Comparison of ENCODE assay signal across 22 mouse cellular contexts in genomic region chr5:66036440-66037054, GRCm38 (mm10). TPM values are rescaled to one million over a fixed set of nuclear protein-coding genes. Genes with fewer than 3 reads are reported as not detected.
DNase-seq lines count a peak whose midpoint lies in the region; ATAC-seq and TF ChIP-seq lines count a peak whose summit lies in the region.
"Had no signal": no experiment of that assay in that cellular context is flagged by ENCODE, and none has a peak within 500 bp of the region (broad histone marks: within the 10 kb centered on the region; RNA-seq: fewer than 3 reads in every experiment).

No protein-coding gene starts in this region.

- peak; percentile 16 for DNase-seq in cerebellum, postnatal 10 days
- DNase-seq in cerebellum, postnatal 14 days, result no peak
- DNase-seq in neural tube, embryonic 10.5 days (ENCODE audit: extremely low spot score, low spot score), result no peak
- DNase-seq in cerebellum, adult 11 months, result no peak
- DNase-seq: cerebellum, postnatal 25 days; gastrocnemius, postnatal 14 days; heart, postnatal 10 days; left cerebral cortex, postnatal 4 days; lung, adult 2 months; retina, postnatal 1 day had no signal

- peak overlapping the region; percentile 15; the same call in 1 of the 2 replicates for H3K27ac ChIP-seq in intestine, embryonic 15.5 days
- no peak overlapping the region for H3K27ac ChIP-seq in intestine, postnatal 0 days (ENCODE audit: low read depth, low read length)
- peak overlapping the region; percentile 24; the same call in 1 of the 2 replicates for H3K27ac ChIP-seq in neural tube, embryonic 15.5 days (replicated peaks)
- H3K27ac ChIP-seq: hindbrain, embryonic 15.5 days had no signal

- no peak overlapping the region for H3K4me3 ChIP-seq in intestine, embryonic 15.5 days (replicated peaks)
- H3K4me3 ChIP-seq in intestine, postnatal 0 days (ENCODE audit: low read depth, low read length), result no peak overlapping the region
- no peak overlapping the region for H3K4me3 ChIP-seq in neural tube, embryonic 15.5 days (replicated peaks)
- H3K4me3 ChIP-seq: hindbrain, embryonic 15.5 days; megakaryocyte, embryonic 14.5 days; myocyte had no signal

- H3K9me3 ChIP-seq in intestine, embryonic 15.5 days, result no peaks in the 10 kb centered on the region
- H3K9me3 ChIP-seq in intestine, postnatal 0 days (ENCODE audit: control insufficient read depth), result no peaks in the 10 kb centered on the region
- H3K9me3 ChIP-seq in neural tube, embryonic 15.5 days (replicated peaks), result no peaks in the 10 kb centered on the region
- H3K9me3 ChIP-seq: G1E; hindbrain, embryonic 15.5 days; megakaryocyte, embryonic 14.5 days had no signal

- no peak for ATAC-seq in intestine, embryonic 15.5 days
- no peak for ATAC-seq in intestine, postnatal 0 days
- ATAC-seq in neural tube, embryonic 15.5 days (ENCODE audit: low FRiP score), result no peak
- no peak for ATAC-seq in megakaryocyte progenitor cell, adult 5-6 weeks (replicated peaks; ENCODE audit: poor library complexity)
- ATAC-seq: CD4-positive, CD25-positive, alpha-beta regulatory T cell, adult 4 months had no signal

- 0 out of 2 replicates have a peak, but pooled peaks cover 12% of the 10 kb centered on the region for H3K4me1 ChIP-seq in intestine, embryonic 15.5 days (replicated peaks)
- 0 out of 2 replicates have a peak, but pooled peaks cover 5% of the 10 kb centered on the region for H3K4me1 ChIP-seq in intestine, postnatal 0 days (replicated peaks; ENCODE audit: control insufficient read depth, insufficient read depth, low read length)
- peaks cover 8% of the 10 kb centered on the region; the same call in 1 of the 2 replicates for H3K4me1 ChIP-seq in neural tube, embryonic 15.5 days

- no peaks in the 10 kb centered on the region for H3K36me3 ChIP-seq in intestine, embryonic 15.5 days
- H3K36me3 ChIP-seq in intestine, postnatal 0 days (ENCODE audit: control insufficient read depth, insufficient read depth), result peaks cover 23% of the 10 kb centered on the region; the same call in 1 of the 2 replicates
- no peaks in the 10 kb centered on the region for H3K36me3 ChIP-seq in neural tube, embryonic 15.5 days
- H3K36me3 ChIP-seq: G1E; hindbrain, embryonic 15.5 days had no signal

- no peak overlapping the region for H3K4me2 ChIP-seq in intestine, embryonic 15.5 days (replicated peaks)
- no peak overlapping the region for H3K4me2 ChIP-seq in intestine, postnatal 0 days (replicated peaks; ENCODE audit: low read depth)
- H3K4me2 ChIP-seq in neural tube, embryonic 15.5 days, result no peak overlapping the region
- H3K4me2 ChIP-seq: hindbrain, embryonic 15.5 days had no signal

- no peaks in the 10 kb centered on the region for H3K27me3 ChIP-seq in intestine, embryonic 15.5 days (replicated peaks)
- H3K27me3 ChIP-seq in intestine, postnatal 0 days (replicated peaks; ENCODE audit: control insufficient read depth, insufficient read depth, low read length), result no peaks in the 10 kb centered on the region
- H3K27me3 ChIP-seq in neural tube, embryonic 15.5 days (replicated peaks), result no peaks in the 10 kb centered on the region
- H3K27me3 ChIP-seq: hindbrain, embryonic 15.5 days had no signal

- TF ChIP-seq CTCF in intestine, postnatal 0 days (IDR thresholded peaks at IDR 0.05; ENCODE audit: low read depth), result no peak

- H3K9ac ChIP-seq in intestine, embryonic 15.5 days, result no peak overlapping the region
- no peak overlapping the region for H3K9ac ChIP-seq in intestine, postnatal 0 days (ENCODE audit: low read depth, low read length)
- H3K9ac ChIP-seq in neural tube, embryonic 15.5 days (replicated peaks), result no peak overlapping the region
- H3K9ac ChIP-seq: hindbrain, embryonic 15.5 days had no signal

- 40% methylated on average over 7 of the region's 7 CpGs for WGBS in intestine, embryonic 15.5 days
- 50% methylated on average over 7 of the region's 7 CpGs for WGBS in intestine, postnatal 0 days
- 50% methylated on average over 7 of the region's 7 CpGs for WGBS in neural tube, embryonic 15.5 days

RNA-seq across cellular contexts. Expression of gene 9130230L23Rik, which starts 32.5 kb away (rescaled TPM):
- 1.6 and 2.4 TPM in 2 replicates for polyA plus RNA-seq in intestine, embryonic 15.5 days (2015; fragmentation: Nextera tagmentation; extraction: Ambion mirVana)
- 6.7 and 7.0 TPM in 2 replicates for polyA plus RNA-seq in intestine, postnatal 0 days (2015; fragmentation: Nextera tagmentation; extraction: Ambion mirVana)
- polyA plus RNA-seq in neural tube, embryonic 15.5 days (2015; fragmentation: Nextera tagmentation; extraction: Ambion mirVana), result 0.14 TPM in 1 of 2 replicates, not detected in the other
- not detected in 2 replicates for total RNA-seq in megakaryocyte progenitor cell, adult 5-6 weeks (2015)
- 0.30 TPM in 1 of 2 replicates, not detected in the other for total RNA-seq in megakaryocyte progenitor cell, adult 5-6 weeks (2017)
- total RNA-seq: heart, postnatal 10 days; layer of hippocampus, adult 8-10 months; left cerebral cortex, adult 18-20 months; left cerebral cortex, postnatal 4 days had no signal
- polyA plus RNA-seq: CD4-positive, CD25-positive, alpha-beta regulatory T cell, adult 4 months; G1E; hindbrain, embryonic 15.5 days; liver, adult 2 months had no signal

Comparison
In these comparisons a context has a peak if more than half of its experiments do, and no peak if none do; other contexts are left out.
1. DNase-seq: peak in cerebellum, postnatal 10 days (2 of 2); none in cerebellum, postnatal 14 days (0 of 2), neural tube, embryonic 10.5 days (single experiment) and cerebellum, adult 11 months (single experiment).